Mouse (Mus musculus) Patski (cell line): Measurements from ENCODE around the gene Nxf1. TPM values are rescaled to one million over a fixed set of nuclear protein-coding genes. Genes with fewer than 3 reads are reported as not detected.
"Not testable (repeated sequence)": the region's sequence is repeated elsewhere in the genome, so short reads cannot be mapped to it uniquely, and the experiment has no call there.

Experiments
- ATAC-seq: fragments of 100-300 bp; one replicate; pipeline ENCODE4 v1.8.0; 2021
- CTCF ChIA-PET: fragments of 350-600 bp; sonication (Branson Sonifier 250); formaldehyde crosslinking; loops from one replicate; lab custom pipeline; 2022; ENCODE audit warnings: inconsistent platforms; lab: Charles Lee
- POLR2A ChIA-PET: fragments of 350-600 bp; sonication (Branson Sonifier 250); formaldehyde crosslinking; loops from one replicate; lab custom pipeline; 2022; ENCODE audit warnings: antibody characterized with exemption, inconsistent platforms; lab: Charles Lee
- DNase-seq: peaks from one replicate; pipeline ENCODE4 v3.0.0-alpha.2; 2011; ENCODE audit warnings: low read depth, low spot score
- H3K27me3 ChIP-seq: fragments of 371-371 bp; one replicate; pipeline ENCODE4 v1.5.1; 2021
- CTCF ChIP-seq: fragments of 100-300 bp; IDR thresholded peaks from one replicate; pipeline ENCODE4 v1.5.1; 2021
- in situ Hi-C: fragments of 300-500 bp; cut with MboI; formaldehyde crosslinking; loops from 3 replicates; pipeline ENCODE4 v1.11.1; 2018; ENCODE audit warnings: low pct_unique_long_range_greater_than_20kb, mixed read lengths
- polyA plus RNA-seq: library from polyadenylated mRNA; unstranded; gene quantifications from one replicate; pipeline ENCODE4 v1.2.3, GENCODE M21; 2021

Nxf1 gene
- polyA plus RNA-seq, 1 experiment from 2014 or later: 164 TPM

- DNase-seq: no peak
- no peaks in the 10 kb centered on the region for H3K27me3 ChIP-seq
- ATAC-seq: no peak
- in situ Hi-C loops: loop anchor here (25.0 kb wide), 1 partner anchor 1172 kb away; the partner anchor contains the start of gene Incenp
- peak; percentile 63 for TF ChIP-seq CTCF
- ChIA-PET CTCF (interaction anchor here (1.3 to 2.8 kb wide), 5 partner anchors 9 to 101 kb away, joined by 3 to 23 read pairs (median 5); partner anchors contain the start of gene Slc3a2), POLR2A (interaction anchor here (1.7 to 3.2 kb wide), 4 partner anchors 8 to 26 kb away, joined by 7 to 32 read pairs (median 13); partner anchors contain the start of genes 1700092M07Rik, Slc3a2 and Stx5a)
Observed at GRCm38 (mm10) chr19:8714653-8715481, 42.0 kb upstream of the Nxf1 start.

GRCm38 (mm10) chr19:8715868-8716766, 40.8 kb upstream of the Nxf1 start:
- H3K27me3 ChIP-seq: no peaks in the 10 kb centered on the region
- ATAC-seq (no peak), DNase-seq (no peak)
- ChIA-PET CTCF (interaction anchor here (3.1 kb wide), 1 partner anchor 10 kb away, joined by 12 read pairs; no protein-coding TSS in a partner anchor), POLR2A (interaction anchor here (3.2 kb wide), 1 partner anchor 12 kb away, joined by 19 read pairs; no protein-coding TSS in a partner anchor)
- in situ Hi-C loops: loop anchor here (25.0 kb wide), 1 partner anchor 1171 kb away; the partner anchor contains the start of gene Incenp
- no peak for TF ChIP-seq CTCF

GRCm38 (mm10) chr19:8716767-8717475, 40.0 kb upstream of the Nxf1 start:
- no peaks in the 10 kb centered on the region for H3K27me3 ChIP-seq
- in situ Hi-C loops: loop anchor here (25.0 kb wide), 1 partner anchor 1170 kb away; the partner anchor contains the start of gene Incenp
- ATAC-seq: no peak
- ChIA-PET CTCF (interaction anchor here (1.3 to 3.1 kb wide), 2 partner anchors 10 to 81 kb away, joined by 3 to 12 read pairs; no protein-coding TSS in a partner anchor), POLR2A (interaction anchor here (1.0 kb wide), 1 partner anchor 9 kb away, joined by 4 read pairs; no protein-coding TSS in a partner anchor)
- DNase-seq: no peak
- TF ChIP-seq CTCF: peak; percentile 8

GRCm38 (mm10) chr19:8718357-8718756, 38.5 kb upstream of the Nxf1 start:
- ChIA-PET CTCF (interaction anchor here (0.7 to 3.1 kb wide), 18 partner anchors 8 to 390 kb away, joined by 3 to 15 read pairs (median 4); partner anchors contain the start of genes 1700092M07Rik and Nxf1), POLR2A (interaction anchor here (0.7 kb wide), 1 partner anchor 27 kb away, joined by 6 read pairs; no protein-coding TSS in a partner anchor)
- peak; percentile 92 for TF ChIP-seq CTCF
- DNase-seq: no peak
- no peaks in the 10 kb centered on the region for H3K27me3 ChIP-seq
- in situ Hi-C loops: loop anchor here (25.0 kb wide), 1 partner anchor 1169 kb away; the partner anchor contains the start of gene Incenp
- no peak for ATAC-seq

GRCm38 (mm10) chr19:8719037-8719436, 37.8 kb upstream of the Nxf1 start:
- ATAC-seq, POLR2A ChIA-PET, DNase-seq, H3K27me3 ChIP-seq: not testable (repeated sequence)
- in situ Hi-C loops: loop anchor here (25.0 kb wide), 1 partner anchor 1168 kb away; the partner anchor contains the start of gene Incenp
- CTCF ChIA-PET: interaction anchor here (1.2 to 3.1 kb wide), 12 partner anchors 7 to 390 kb away, joined by 3 to 15 read pairs (median 6); partner anchors contain the start of gene 1700092M07Rik
- TF ChIP-seq CTCF: peak; percentile 57

- no peaks in the 10 kb centered on the region for H3K27me3 ChIP-seq
- in situ Hi-C loops: loop anchor here (25.0 kb wide), 1 partner anchor 1166 kb away; the partner anchor contains the start of gene Incenp
- no peak for ATAC-seq
- ChIA-PET POLR2A (interaction anchor here (0.6 to 3.6 kb wide), 3 partner anchors 8 to 387 kb away, joined by 3 to 32 read pairs (median 12); no protein-coding TSS in a partner anchor), CTCF (interaction anchor here (1.2 to 4.4 kb wide), 4 partner anchors 8 to 20 kb away, joined by 3 to 23 read pairs (median 4); no protein-coding TSS in a partner anchor)
- no peak for DNase-seq
- no peak for TF ChIP-seq CTCF
Observed at GRCm38 (mm10) chr19:8721378-8721777, 35.5 kb upstream of the Nxf1 start.

GRCm38 (mm10) chr19:8722021-8722420, 34.9 kb upstream of the Nxf1 start:
- in situ Hi-C loops: loop anchor here (25.0 kb wide), 1 partner anchor 1165 kb away; the partner anchor contains the start of gene Incenp
- ChIA-PET POLR2A (interaction anchor here (0.6 to 3.6 kb wide), 4 partner anchors 9 to 387 kb away, joined by 3 to 32 read pairs (median 10); no protein-coding TSS in a partner anchor), CTCF (interaction anchor here (1.2 to 4.4 kb wide), 4 partner anchors 9 to 20 kb away, joined by 3 to 23 read pairs (median 4); no protein-coding TSS in a partner anchor)
- DNase-seq (no peak), ATAC-seq (no peak)
- TF ChIP-seq CTCF: no peak
- no peaks in the 10 kb centered on the region for H3K27me3 ChIP-seq

GRCm38 (mm10) chr19:8722559-8722906, 34.3 kb upstream of the Nxf1 start:
- ATAC-seq (no peak), DNase-seq (no peak)
- ChIA-PET POLR2A (interaction anchor here (0.9 to 3.6 kb wide), 6 partner anchors 9 to 97 kb away, joined by 3 to 32 read pairs (median 6); partner anchors contain the start of genes Hnrnpul2 and Ttc9c), CTCF (interaction anchor here (0.7 to 4.4 kb wide), 5 partner anchors 9 to 28 kb away, joined by 3 to 23 read pairs (median 3); no protein-coding TSS in a partner anchor)
- in situ Hi-C loops: loop anchor here (25.0 kb wide), 1 partner anchor 1165 kb away; the partner anchor contains the start of gene Incenp
- TF ChIP-seq CTCF: no peak
- no peaks in the 10 kb centered on the region for H3K27me3 ChIP-seq
